Mouse (Mus musculus) spleen, embryonic (tissue): ENCODE results near the gene Cped1.
"Not testable (repeated sequence)": the region's sequence is repeated elsewhere in the genome, so short reads cannot be mapped to it uniquely, and the experiment has no call there.

ENCODE experiments used
- CTCF ChIA-PET: fragments of 350-600 bp; sonication (Branson Sonifier 250); formaldehyde crosslinking; loops from one replicate; lab custom pipeline; 2022; lab: Charles Lee

The Cped1 gene

GRCm38 (mm10) chr6:22216276-22216973 is 230.7 kb downstream of the Cped1 start:
- CTCF ChIA-PET, result no interaction called here

- CTCF ChIA-PET, result no interaction called here
These were observed 235.4 kb downstream of the Cped1 start for GRCm38 (mm10) chr6:22221134-22221533.

GRCm38 (mm10) chr6:22222087-22222486 is 236.4 kb downstream of the Cped1 start:
- CTCF ChIA-PET, result no interaction called here

- CTCF ChIA-PET, result no interaction called here
These were observed 237.2 kb downstream of the Cped1 start for GRCm38 (mm10) chr6:22222947-22223346.

- CTCF ChIA-PET, result interaction anchor here (0.6 kb wide), 1 partner anchor 312 kb away, joined by 3 read pairs; no protein-coding TSS in a partner anchor
These were observed 238.6 kb downstream of the Cped1 start for GRCm38 (mm10) chr6:22224351-22224750.

- CTCF ChIA-PET, result no interaction called here
These were observed 245.5 kb downstream of the Cped1 start for GRCm38 (mm10) chr6:22231244-22231643.

GRCm38 (mm10) chr6:22233517-22233916 is 247.8 kb downstream of the Cped1 start:
- CTCF ChIA-PET, result no interaction called here

GRCm38 (mm10) chr6:22235133-22235532 is 249.4 kb downstream of the Cped1 start:
- CTCF ChIA-PET, result no interaction called here

- CTCF ChIA-PET, result no interaction called here
These were observed 257.6 kb downstream of the Cped1 start for GRCm38 (mm10) chr6:22243321-22243720.

- CTCF ChIA-PET, result no interaction called here
These were observed 261.0 kb downstream of the Cped1 start for GRCm38 (mm10) chr6:22246696-22247095.

GRCm38 (mm10) chr6:22258784-22259183 is 273.1 kb downstream of the Cped1 start:
- CTCF ChIA-PET, result no interaction called here

- CTCF ChIA-PET, result no interaction called here
These were observed 276.8 kb downstream of the Cped1 start for GRCm38 (mm10) chr6:22262519-22262918.

GRCm38 (mm10) chr6:22264094-22264493 is 278.4 kb downstream of the Cped1 start:
- CTCF ChIA-PET, result not testable (repeated sequence)

GRCm38 (mm10) chr6:22266018-22266417 is 280.3 kb downstream of the Cped1 start:
- CTCF ChIA-PET, result no interaction called here

GRCm38 (mm10) chr6:22267807-22268667 is 282.3 kb downstream of the Cped1 start:
- CTCF ChIA-PET, result no interaction called here

- CTCF ChIA-PET, result no interaction called here
These were observed 283.0 kb downstream of the Cped1 start for GRCm38 (mm10) chr6:22268677-22269076.

GRCm38 (mm10) chr6:22269840-22270521 is 284.3 kb downstream of the Cped1 start:
- CTCF ChIA-PET, result no interaction called here

- CTCF ChIA-PET, result no interaction called here
These were observed 292.2 kb downstream of the Cped1 start for GRCm38 (mm10) chr6:22277941-22278340.

- CTCF ChIA-PET, result no interaction called here
These were observed 294.6 kb downstream of the Cped1 start for GRCm38 (mm10) chr6:22280217-22280861.

- CTCF ChIA-PET, result no interaction called here
These were observed 296.7 kb downstream of the Cped1 start for GRCm38 (mm10) chr6:22282405-22282804.

GRCm38 (mm10) chr6:22288004-22288736 is 302.5 kb downstream of the Cped1 start, which contains the start of gene Wnt16:
Gene Wnt16 (plus strand): TSS chr6:22288227.
- CTCF ChIA-PET, result no interaction called here
